Mouse (Mus musculus) ES-E14 (cell line): Measurements from ENCODE around the gene Pgs1.
A peak's percentile ranks its signal among the peaks of the same experiment; 100 is the strongest.

Experiments used
- CHD2 ChIP-seq: IDR thresholded peaks from 2 replicates; pipeline ENCODE4 v1.6.1; 2014; ENCODE audit warnings: mild to moderate bottlenecking, low read depth, low read length, inconsistent platforms
- HCFC1 ChIP-seq: IDR thresholded peaks from 2 replicates; pipeline ENCODE4 v1.6.1; 2012; ENCODE audit warnings: low read length, inconsistent platforms, borderline replicate concordance; ENCODE audit not compliant: insufficient read depth
- MAFK ChIP-seq: IDR thresholded peaks from 2 replicates; pipeline ENCODE4 v1.6.1; 2014; ENCODE audit warnings: mild to moderate bottlenecking, low read depth, low read length, inconsistent platforms; ENCODE audit not compliant: insufficient read depth
- ZC3H11A ChIP-seq: IDR thresholded peaks from 2 replicates; pipeline ENCODE4 v1.6.1; 2012; ENCODE audit warnings: low read depth, mild to moderate bottlenecking, inconsistent platforms, low read length, borderline replicate concordance
- ZNF384 ChIP-seq: IDR thresholded peaks from 2 replicates; pipeline ENCODE4 v1.6.1; 2012; ENCODE audit warnings: low read depth, low read length, inconsistent platforms

DNA sequence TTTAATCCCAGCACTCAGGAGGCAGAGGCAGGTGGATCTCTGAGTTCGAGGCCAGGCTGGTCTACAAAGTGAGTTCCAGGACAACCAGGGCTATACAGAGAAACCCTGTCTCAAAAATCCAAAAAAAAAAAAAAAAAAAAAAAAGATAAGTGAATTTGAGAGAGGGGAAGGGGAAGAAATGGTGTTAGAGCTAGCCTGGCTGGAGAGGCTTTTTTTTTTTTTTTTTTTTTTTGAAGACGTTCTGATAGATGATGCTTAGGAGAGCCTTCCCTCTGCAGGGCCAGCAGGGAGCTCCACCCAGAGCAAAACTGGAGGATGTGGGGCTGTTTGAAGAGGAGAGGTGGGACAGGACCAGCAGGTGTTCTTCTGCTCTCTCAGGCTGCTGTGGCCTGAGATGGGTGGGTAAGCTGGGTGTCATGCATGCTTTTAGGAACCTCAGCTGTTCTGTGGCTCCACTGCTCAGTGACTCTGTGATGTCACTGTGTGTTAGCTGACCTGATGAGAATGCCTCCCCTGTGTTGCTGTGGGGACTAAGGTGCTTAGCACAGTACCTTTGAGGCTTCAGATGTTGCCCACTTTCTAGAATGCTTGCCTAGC lies 14.3 kb upstream of the Pgs1 start:
- TF ChIP-seq MAFK (no peak), ZNF384 (peak; percentile 68), ZC3H11A (no peak), CHD2 (no peak), HCFC1 (no peak)
